ENCODE assay signal across 12 mouse cellular contexts in the genomic region with DNA sequence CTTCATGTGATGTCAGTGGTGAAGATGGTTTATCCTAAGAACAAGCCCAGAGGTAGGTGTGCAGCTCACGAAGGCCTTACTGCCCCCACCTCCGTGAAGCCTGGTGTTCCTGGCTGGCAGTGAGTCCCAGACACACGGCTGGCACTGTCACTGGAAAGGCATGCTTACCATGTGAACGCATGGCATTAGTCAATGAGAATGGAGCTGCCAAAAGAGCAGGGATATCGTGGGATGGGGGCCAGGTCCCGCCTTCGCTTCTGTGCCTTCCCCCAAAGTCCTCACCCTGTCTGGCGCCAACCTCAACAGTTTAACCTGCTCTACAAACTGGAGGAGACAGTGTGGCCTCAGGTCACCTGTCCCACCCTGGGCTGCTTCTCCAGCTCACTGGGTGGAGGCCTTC.
DNase-seq lines count a peak whose midpoint lies in the region; ATAC-seq and TF ChIP-seq lines count a peak whose summit lies in the region.
"Had no signal": no experiment of that assay in that cellular context is flagged by ENCODE, and none has a peak within 500 bp of the region (broad histone marks: within the 10 kb centered on the region; RNA-seq: fewer than 3 reads in every experiment).

No protein-coding gene starts in this region.

- H3K4me3 ChIP-seq in forebrain, embryonic 15.5 days, result no peak overlapping the region
- no peak overlapping the region for H3K4me3 ChIP-seq in forebrain, embryonic 12.5 days (replicated peaks)
- H3K4me3 ChIP-seq in liver, embryonic 13.5 days (replicated peaks), result no peak overlapping the region
- no peak overlapping the region for H3K4me3 ChIP-seq in liver, postnatal 0 days (ENCODE audit: low read depth, low read length)
- H3K4me3 ChIP-seq in thymus, adult 2 months (ENCODE audit: control insufficient read depth, insufficient read depth, low read length), result no peak overlapping the region
- H3K4me3 ChIP-seq: limb, embryonic 13.5 days had no signal

- WGBS in forebrain, embryonic 15.5 days, result 50% methylated on average over 8 of the region's 8 CpGs
- 88% methylated on average over 8 of the region's 8 CpGs for WGBS in forebrain, embryonic 12.5 days
- WGBS in liver, embryonic 13.5 days (ENCODE audit: insufficient replicate concordance), result 81% methylated on average over 8 of the region's 8 CpGs
- WGBS in liver, postnatal 0 days (ENCODE audit: insufficient replicate concordance), result 82% methylated on average over 8 of the region's 8 CpGs
- 96% methylated on average over 8 of the region's 8 CpGs for WGBS in thymus, adult 2 months

- TF ChIP-seq EP300 in liver, postnatal 0 days (IDR thresholded peaks at IDR 0.05; ENCODE audit: low read depth), result no peak

- peaks cover 19% of the 10 kb centered on the region for H3K4me1 ChIP-seq in forebrain, embryonic 15.5 days
- H3K4me1 ChIP-seq in forebrain, embryonic 12.5 days, result peaks cover 14% of the 10 kb centered on the region; the same call in 1 of the 2 replicates
- no peaks in the 10 kb centered on the region for H3K4me1 ChIP-seq in liver, embryonic 13.5 days (replicated peaks)
- H3K4me1 ChIP-seq in liver, postnatal 0 days (ENCODE audit: insufficient read depth), result no peaks in the 10 kb centered on the region
- H3K4me1 ChIP-seq in thymus, adult 2 months (replicated peaks; ENCODE audit: control insufficient read depth, insufficient read depth, low read length), result peaks cover 5% of the 10 kb centered on the region

- H3K36me3 ChIP-seq in forebrain, embryonic 15.5 days, result no peaks in the 10 kb centered on the region
- peaks cover 4% of the 10 kb centered on the region for H3K36me3 ChIP-seq in forebrain, embryonic 12.5 days (replicated peaks)
- no peaks in the 10 kb centered on the region for H3K36me3 ChIP-seq in liver, embryonic 13.5 days
- no peaks in the 10 kb centered on the region; the same call in 1 of the 2 replicates for H3K36me3 ChIP-seq in liver, postnatal 0 days (replicated peaks; ENCODE audit: insufficient read depth, low read length)
- no peaks in the 10 kb centered on the region for H3K36me3 ChIP-seq in thymus, adult 2 months (ENCODE audit: control insufficient read depth, insufficient read depth, low read length)

- no peak for DNase-seq in liver, embryonic 13.5 days
- no peak for DNase-seq in liver, postnatal 0 days
- DNase-seq in cerebellum, adult 11 months, result peak; percentile 38
- peak; percentile 81 for DNase-seq in gonadal fat pad, adult 2 months (ENCODE audit: low read depth)
- DNase-seq in thymus, postnatal 10 days (ENCODE audit: low spot score in 2 of 2), result no peak
- no peak for DNase-seq in thymus, adult 2 months
- DNase-seq: lung, postnatal 36 days; right cerebral cortex, adult 18-20 months had no signal

- peak; percentile 83 for ATAC-seq in forebrain, embryonic 15.5 days (replicated peaks)
- ATAC-seq in forebrain, embryonic 12.5 days (ENCODE audit: low FRiP score), result no peak
- ATAC-seq in liver, embryonic 13.5 days (ENCODE audit: low read depth), result 0 out of 2 replicates have a peak, but pooled peaks have one; percentile 31
- ATAC-seq in liver, postnatal 0 days, result no peak

- no peak overlapping the region for H3K27ac ChIP-seq in forebrain, embryonic 15.5 days (replicated peaks)
- no peak overlapping the region for H3K27ac ChIP-seq in forebrain, embryonic 12.5 days
- H3K27ac ChIP-seq in liver, embryonic 13.5 days, result no peak overlapping the region
- no peak overlapping the region for H3K27ac ChIP-seq in liver, postnatal 0 days (ENCODE audit: low read depth)
- no peak overlapping the region for H3K27ac ChIP-seq in thymus, adult 2 months (ENCODE audit: control insufficient read depth, insufficient read depth, low read length)
- H3K27ac ChIP-seq: hindbrain, embryonic 14.5 days; limb, embryonic 13.5 days had no signal

- H3K27me3 ChIP-seq in forebrain, embryonic 15.5 days, result no peaks in the 10 kb centered on the region
- H3K27me3 ChIP-seq in forebrain, embryonic 12.5 days, result no peaks in the 10 kb centered on the region
- no peaks in the 10 kb centered on the region for H3K27me3 ChIP-seq in liver, embryonic 13.5 days
- no peaks in the 10 kb centered on the region for H3K27me3 ChIP-seq in liver, postnatal 0 days (ENCODE audit: insufficient read depth, low read length)
- H3K27me3 ChIP-seq in thymus, adult 2 months (ENCODE audit: control insufficient read depth, insufficient read depth, low read length), result no peaks in the 10 kb centered on the region
- H3K27me3 ChIP-seq: limb, embryonic 13.5 days had no signal

- no peak for TF ChIP-seq CTCF in liver, postnatal 0 days (IDR thresholded peaks at IDR 0.05; ENCODE audit: low read depth)
- no peak for TF ChIP-seq CTCF in thymus, adult 2 months (IDR thresholded peaks at IDR 0.05; ENCODE audit: borderline replicate concordance, control insufficient read depth, extremely low read depth, insufficient read depth, low read length, poor library complexity)

- H3K9ac ChIP-seq in forebrain, embryonic 15.5 days (replicated peaks), result no peak overlapping the region
- H3K9ac ChIP-seq in forebrain, embryonic 12.5 days, result no peak overlapping the region
- no peak overlapping the region for H3K9ac ChIP-seq in liver, embryonic 13.5 days
- H3K9ac ChIP-seq in liver, postnatal 0 days (replicated peaks), result no peak overlapping the region
- H3K9ac ChIP-seq: hindbrain, embryonic 14.5 days; limb, embryonic 13.5 days had no signal

- H3K9me3 ChIP-seq in forebrain, embryonic 15.5 days, result no peaks in the 10 kb centered on the region
- H3K9me3 ChIP-seq in forebrain, embryonic 12.5 days, result no peaks in the 10 kb centered on the region
- no peaks in the 10 kb centered on the region for H3K9me3 ChIP-seq in liver, embryonic 13.5 days (replicated peaks)
- H3K9me3 ChIP-seq in liver, postnatal 0 days (ENCODE audit: low read length), result no peaks in the 10 kb centered on the region
- H3K9me3 ChIP-seq: limb, embryonic 13.5 days had no signal

- TF ChIP-seq POLR2A in thymus, adult 2 months (IDR thresholded peaks at IDR 0.05; ENCODE audit: control insufficient read depth, extremely low read depth, insufficient read depth, low read length, poor library complexity), result no peak

- H3K4me2 ChIP-seq in forebrain, embryonic 15.5 days (replicated peaks), result no peak overlapping the region
- no peak overlapping the region for H3K4me2 ChIP-seq in forebrain, embryonic 12.5 days
- no peak overlapping the region for H3K4me2 ChIP-seq in liver, embryonic 13.5 days
- H3K4me2 ChIP-seq in liver, postnatal 0 days (ENCODE audit: low read depth, low read length), result no peak overlapping the region
- H3K4me2 ChIP-seq: hindbrain, embryonic 14.5 days; limb, embryonic 13.5 days had no signal

Comparison
In these comparisons a context has a peak if more than half of its experiments do, and no peak if none do; other contexts are left out.
1. ATAC-seq: peak in forebrain, embryonic 15.5 days (single experiment) and liver, embryonic 13.5 days (single experiment); none in forebrain, embryonic 12.5 days (single experiment) and liver, postnatal 0 days (single experiment).
2. DNase-seq: peak in cerebellum, adult 11 months (single experiment) and gonadal fat pad, adult 2 months (single experiment); none in liver, embryonic 13.5 days (single experiment), liver, postnatal 0 days (single experiment), thymus, postnatal 10 days (0 of 2) and thymus, adult 2 months (single experiment).